Mouse (Mus musculus): ENCODE results near the gene Dlk1.

- no peak for TF ChIP-seq CTCF (IDR thresholded peaks at IDR 0.05; ENCODE audit: insufficient read depth, low read length)
- no peak for TF ChIP-seq POLR2A (IDR thresholded peaks at IDR 0.05; ENCODE audit: borderline replicate concordance, extremely low read depth, low read depth, low read length)
Measured at GRCm38 (mm10) chr12:109495016-109495644, 42.5 kb downstream of the Dlk1 start.
